8 mouse cellular contexts compared by ENCODE assay signal in genomic region chr2:124609014-124609413, GRCm38 (mm10).
DNase-seq lines count a peak whose midpoint lies in the region; ATAC-seq and TF ChIP-seq lines count a peak whose summit lies in the region.

No protein-coding gene starts in this region.

- no peaks in the 10 kb centered on the region for H3K9me3 ChIP-seq in kidney, embryonic 15.5 days (replicated peaks)
- H3K9me3 ChIP-seq in embryonic facial prominence, embryonic 14.5 days (ENCODE audit: control insufficient read depth, low read length): no peaks in the 10 kb centered on the region
- no peaks in the 10 kb centered on the region for H3K9me3 ChIP-seq in intestine, embryonic 14.5 days (ENCODE audit: control insufficient read depth, low read length)
- H3K9me3 ChIP-seq in midbrain, embryonic 16.5 days (replicated peaks; ENCODE audit: control insufficient read depth, low read length, poor library complexity, severe bottlenecking): no peaks in the 10 kb centered on the region

- peaks cover 38% of the 10 kb centered on the region for H3K4me1 ChIP-seq in kidney, embryonic 15.5 days
- H3K4me1 ChIP-seq in kidney, adult 2 months (ENCODE audit: control insufficient read depth, insufficient read depth, low read length): no peaks in the 10 kb centered on the region
- H3K4me1 ChIP-seq in embryonic facial prominence, embryonic 14.5 days (ENCODE audit: control insufficient read depth, insufficient read depth, low read length): peaks cover 14% of the 10 kb centered on the region; the same call in 1 of the 2 replicates
- peaks cover 35% of the 10 kb centered on the region for H3K4me1 ChIP-seq in intestine, embryonic 14.5 days (replicated peaks; ENCODE audit: control insufficient read depth, insufficient read depth, low read length)
- peaks cover 13% of the 10 kb centered on the region for H3K4me1 ChIP-seq in midbrain, embryonic 16.5 days (ENCODE audit: control insufficient read depth, insufficient read depth, low read length)

- H3K9ac ChIP-seq in kidney, embryonic 15.5 days: no peak overlapping the region
- peak overlapping the region; percentile 75; the same call in 1 of the 2 replicates for H3K9ac ChIP-seq in embryonic facial prominence, embryonic 14.5 days (ENCODE audit: low read depth, low read length)
- no peak overlapping the region; the same call in 1 of the 2 replicates for H3K9ac ChIP-seq in intestine, embryonic 14.5 days (ENCODE audit: low read length)
- H3K9ac ChIP-seq in midbrain, embryonic 16.5 days (ENCODE audit: low read depth, low read length): no peak overlapping the region

- peak overlapping the region; percentile 87 for H3K4me2 ChIP-seq in kidney, embryonic 15.5 days
- H3K4me2 ChIP-seq in embryonic facial prominence, embryonic 14.5 days (ENCODE audit: low read depth, low read length): peak overlapping the region; percentile 84
- H3K4me2 ChIP-seq in intestine, embryonic 14.5 days (ENCODE audit: low read length): peak overlapping the region; percentile 69
- H3K4me2 ChIP-seq in midbrain, embryonic 16.5 days (ENCODE audit: low read length): peak overlapping the region; percentile 98

- no peak for TF ChIP-seq POLR2A in kidney, adult 2 months (IDR thresholded peaks at IDR 0.05; ENCODE audit: low read depth, low read length)

- TF ChIP-seq CTCF in kidney, adult 2 months (conservative IDR thresholded peaks at IDR 0.05; ENCODE audit: insufficient read depth, insufficient read length, low read depth, low read length): no peak

- H3K4me3 ChIP-seq in kidney, embryonic 15.5 days (replicated peaks): peak overlapping the region; percentile 71
- no peak overlapping the region for H3K4me3 ChIP-seq in kidney, adult 2 months (ENCODE audit: insufficient read depth, low read depth, low read length)
- peak overlapping the region; percentile 74 for H3K4me3 ChIP-seq in embryonic facial prominence, embryonic 14.5 days (ENCODE audit: low read depth, low read length)
- H3K4me3 ChIP-seq in intestine, embryonic 14.5 days (ENCODE audit: low read depth, low read length): peak overlapping the region; percentile 76
- H3K4me3 ChIP-seq in midbrain, embryonic 16.5 days (ENCODE audit: low read depth, low read length): peak overlapping the region; percentile 58; the same call in 1 of the 2 replicates

- no peaks in the 10 kb centered on the region for H3K27me3 ChIP-seq in kidney, embryonic 15.5 days
- no peaks in the 10 kb centered on the region; the same call in 1 of the 2 replicates for H3K27me3 ChIP-seq in kidney, adult 2 months (replicated peaks; ENCODE audit: control insufficient read depth, insufficient read depth, low read length)
- peaks cover 10% of the 10 kb centered on the region; the same call in 1 of the 2 replicates for H3K27me3 ChIP-seq in embryonic facial prominence, embryonic 14.5 days (replicated peaks; ENCODE audit: control insufficient read depth, insufficient read depth, low read length)
- no peaks in the 10 kb centered on the region for H3K27me3 ChIP-seq in intestine, embryonic 14.5 days (replicated peaks; ENCODE audit: control insufficient read depth, insufficient read depth, low read length)
- 0 out of 2 replicates have a peak, but pooled peaks cover 2% of the 10 kb centered on the region for H3K27me3 ChIP-seq in midbrain, embryonic 16.5 days (ENCODE audit: control insufficient read depth, insufficient read depth, low read depth, low read length)

- WGBS in kidney, embryonic 15.5 days: 26% methylated on average over 5 of the region's 5 CpGs
- 29% methylated on average over 5 of the region's 5 CpGs for WGBS in kidney, adult 2 months
- 13% methylated on average over 5 of the region's 5 CpGs for WGBS in embryonic facial prominence, embryonic 14.5 days
- WGBS in intestine, embryonic 14.5 days: 22% methylated on average over 5 of the region's 5 CpGs
- 17% methylated on average over 5 of the region's 5 CpGs for WGBS in midbrain, embryonic 16.5 days

- H3K36me3 ChIP-seq in kidney, embryonic 15.5 days: no peaks in the 10 kb centered on the region
- H3K36me3 ChIP-seq in kidney, adult 2 months (ENCODE audit: control insufficient read depth, insufficient read depth, low read length): no peaks in the 10 kb centered on the region
- no peaks in the 10 kb centered on the region for H3K36me3 ChIP-seq in embryonic facial prominence, embryonic 14.5 days (ENCODE audit: control insufficient read depth, insufficient read depth, low read length)
- H3K36me3 ChIP-seq in intestine, embryonic 14.5 days (ENCODE audit: control insufficient read depth, insufficient read depth, low read length): no peaks in the 10 kb centered on the region
- H3K36me3 ChIP-seq in midbrain, embryonic 16.5 days (ENCODE audit: control insufficient read depth, insufficient read depth, low read length): no peaks in the 10 kb centered on the region

- no peak for DNase-seq in kidney, adult 2 months
- DNase-seq in embryonic facial prominence, embryonic 14.5 days (ENCODE audit: low spot score): no peak
- no peak for DNase-seq in intestine, embryonic 14.5 days (ENCODE audit: low spot score)
- no peak for DNase-seq in gastrocnemius, postnatal 25 days
- no peak for DNase-seq in urinary bladder, postnatal 10 days (ENCODE audit: low spot score)
- DNase-seq in yolk sac, embryonic 10.5 days (ENCODE audit: low spot score): no peak

- ATAC-seq in kidney, embryonic 15.5 days (replicated peaks; ENCODE audit: low FRiP score): no peak
- ATAC-seq in embryonic facial prominence, embryonic 14.5 days (ENCODE audit: low read depth): no peak
- no peak for ATAC-seq in intestine, embryonic 14.5 days (replicated peaks; ENCODE audit: low FRiP score, low TSS enrichment, low read depth)
- ATAC-seq in midbrain, embryonic 16.5 days: no peak

- no peak overlapping the region; the same call in 1 of the 2 replicates for H3K27ac ChIP-seq in kidney, embryonic 15.5 days
- no peak overlapping the region for H3K27ac ChIP-seq in kidney, adult 2 months (ENCODE audit: insufficient read depth, low read depth, low read length)
- H3K27ac ChIP-seq in embryonic facial prominence, embryonic 14.5 days (replicated peaks; ENCODE audit: low read depth, low read length): no peak overlapping the region
- no peak overlapping the region for H3K27ac ChIP-seq in intestine, embryonic 14.5 days (ENCODE audit: low read depth)
- no peak overlapping the region for H3K27ac ChIP-seq in midbrain, embryonic 16.5 days (ENCODE audit: low read length)
